In genomic region chr7:65644643-65645351, GRCm38 (mm10) we compare ENCODE assay signal across 8 mouse cellular contexts. TPM values are rescaled to one million over a fixed set of nuclear protein-coding genes. Genes with fewer than 3 reads are reported as not detected.
DNase-seq lines count a peak whose midpoint lies in the region; ATAC-seq and TF ChIP-seq lines count a peak whose summit lies in the region.

Gene Tarsl2, plus strand, starts transcription at chr7:65644898.

- ATAC-seq in kidney, embryonic 14.5 days (ENCODE audit: low FRiP score, low TSS enrichment): peak; percentile 97
- peak; percentile 93 for ATAC-seq in limb, embryonic 15.5 days (ENCODE audit: insufficient number of reproducible peaks, low FRiP score, low TSS enrichment, low read depth)

- peak within 1 kb of the TSS; percentile 18; the same call in 1 of the 2 replicates for H3K27ac ChIP-seq in bone marrow macrophage, adult 2 months (ENCODE audit: insufficient read depth, low read depth, low read length)
- no peak within 1 kb of the TSS for H3K27ac ChIP-seq in embryonic fibroblast, embryonic 13.5 days (ENCODE audit: insufficient read depth, low read length)
- H3K27ac ChIP-seq in kidney, embryonic 14.5 days (ENCODE audit: low read depth, low read length): peak within 1 kb of the TSS; percentile 19; the same call in 1 of the 2 replicates
- H3K27ac ChIP-seq in limb, embryonic 15.5 days: peak within 1 kb of the TSS; percentile 66

- H3K4me3 ChIP-seq in bone marrow macrophage, adult 2 months (ENCODE audit: insufficient read depth, low read length): peak within 1 kb of the TSS; percentile 60
- peak within 1 kb of the TSS; percentile 47 for H3K4me3 ChIP-seq in embryonic fibroblast, embryonic 13.5 days (ENCODE audit: insufficient read depth, low read length)
- peak within 1 kb of the TSS; percentile 57 for H3K4me3 ChIP-seq in kidney, embryonic 14.5 days (ENCODE audit: low read length)
- H3K4me3 ChIP-seq in limb, embryonic 15.5 days: peak within 1 kb of the TSS; percentile 70

- no peak for TF ChIP-seq CTCF in bone marrow macrophage, adult 2 months (IDR thresholded peaks at IDR 0.05; ENCODE audit: low read depth, low read length)
- no peak for TF ChIP-seq CTCF in embryonic fibroblast, embryonic 13.5 days (IDR thresholded peaks at IDR 0.05; ENCODE audit: borderline replicate concordance, insufficient read depth, low read length)

- peak within 1 kb of the TSS; percentile 70 for H3K4me2 ChIP-seq in kidney, embryonic 14.5 days (replicated peaks; ENCODE audit: low read depth, low read length)
- H3K4me2 ChIP-seq in limb, embryonic 15.5 days: peak within 1 kb of the TSS; percentile 86

- peak; percentile 97 for DNase-seq in A20 (ENCODE audit: low read depth, low spot score)
- peak; percentile 90 to 91 for DNase-seq in heart, adult 9 months (ENCODE audit: low spot score in 2 of 2)
- DNase-seq in monocyte, adult 2 months (ENCODE audit: low read depth in 1 of 2, low spot score in 2 of 2): peak; percentile 89 to 95
- DNase-seq in spleen, postnatal 36 days (ENCODE audit: low spot score in 2 of 2): peak; percentile 97 to 98

- TF ChIP-seq POLR2A in bone marrow macrophage, adult 2 months (IDR thresholded peaks at IDR 0.05; ENCODE audit: borderline replicate concordance, low read depth, low read length): no peak
- peak; percentile 54; the same call in 1 of the 2 replicates for TF ChIP-seq POLR2A in embryonic fibroblast, embryonic 13.5 days (IDR thresholded peaks at IDR 0.05; ENCODE audit: low read depth, low read length)

- no peaks in the 10 kb centered on the region for H3K4me1 ChIP-seq in bone marrow macrophage, adult 2 months (ENCODE audit: control insufficient read depth, insufficient read depth, low read length)
- H3K4me1 ChIP-seq in embryonic fibroblast, embryonic 13.5 days (ENCODE audit: control insufficient read depth, insufficient read depth, low read length): no peaks in the 10 kb centered on the region
- H3K4me1 ChIP-seq in kidney, embryonic 14.5 days (ENCODE audit: control insufficient read depth, insufficient read depth, low read length): no peaks in the 10 kb centered on the region
- peaks cover 17% of the 10 kb centered on the region for H3K4me1 ChIP-seq in limb, embryonic 15.5 days

- H3K9ac ChIP-seq in kidney, embryonic 14.5 days (ENCODE audit: low read depth, low read length): peak within 1 kb of the TSS; percentile 65
- H3K9ac ChIP-seq in limb, embryonic 15.5 days: peak within 1 kb of the TSS; percentile 63

- H3K36me3 ChIP-seq in kidney, embryonic 14.5 days (ENCODE audit: control insufficient read depth, insufficient read depth, low read length): no peaks in the 10 kb centered on the region
- H3K36me3 ChIP-seq in limb, embryonic 15.5 days: peaks cover 13% of the 10 kb centered on the region

- H3K9me3 ChIP-seq in kidney, embryonic 14.5 days (ENCODE audit: control insufficient read depth, low read length): no peaks in the 10 kb centered on the region; the same call in 1 of the 2 replicates
- no peaks in the 10 kb centered on the region for H3K9me3 ChIP-seq in limb, embryonic 15.5 days

- 1% methylated on average over 63 of the region's 64 CpGs for WGBS in kidney, embryonic 14.5 days
- WGBS in limb, embryonic 15.5 days: under 1% methylated on average over 60 of the region's 64 CpGs

- peaks cover 6% of the 10 kb centered on the region for H3K27me3 ChIP-seq in kidney, embryonic 14.5 days (ENCODE audit: control insufficient read depth, insufficient read depth, low read length)
- H3K27me3 ChIP-seq in limb, embryonic 15.5 days: no peaks in the 10 kb centered on the region; the same call in 1 of the 2 replicates

RNA-seq across cellular contexts. Expression of gene Tarsl2, which starts in this region (rescaled TPM):
- polyA plus RNA-seq in bone marrow macrophage, adult 2 months (2012; ENCODE audit: insufficient read depth, insufficient read length, missing spikeins): 3.7 and 4.0 TPM in 2 replicates
- polyA plus RNA-seq in embryonic fibroblast, embryonic 13.5 days (2011; ENCODE audit: insufficient read length, low read depth, missing spikeins): 5.6 and 8.7 TPM in 2 replicates
- polyA plus RNA-seq in kidney, embryonic 14.5 days (2014; fragmentation: Nextera tagmentation; extraction: Ambion mirVana): 6.8 and 14.0 TPM in 2 replicates
- 8.2 and 8.9 TPM in 2 replicates for polyA plus RNA-seq in limb, embryonic 15.5 days (2015; fragmentation: Nextera tagmentation; extraction: Ambion mirVana)
